Mouse (Mus musculus): ENCODE results near the gene Inafm2.

DNA sequence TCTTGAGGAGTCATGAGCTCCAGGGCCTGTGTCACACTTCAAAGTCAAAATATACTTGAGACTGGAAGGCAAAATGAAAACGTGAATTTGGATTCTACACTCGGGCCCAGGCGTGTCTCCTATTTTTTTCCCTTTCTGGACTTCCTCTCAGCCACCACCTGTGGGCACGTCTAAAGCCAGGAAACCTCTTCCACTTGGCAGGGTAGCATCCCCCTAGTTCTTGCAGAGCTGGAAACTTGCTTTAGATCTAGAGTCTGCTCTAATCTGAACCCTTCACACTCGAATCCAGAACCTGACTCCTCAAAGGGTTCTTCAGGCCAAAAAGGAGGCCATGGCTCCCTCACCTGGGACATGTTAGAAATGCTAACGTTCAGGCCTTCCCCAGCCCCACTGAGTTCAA lies 9.8 kb downstream of the Inafm2 start:
- no peak for TF ChIP-seq CTCF (IDR thresholded peaks at IDR 0.05; ENCODE audit: extremely low read depth, insufficient read length, insufficient replicate concordance, low read depth, low read length)
- no peak for TF ChIP-seq POLR2A (IDR thresholded peaks at IDR 0.05; ENCODE audit: low read depth, low read length)
